Mouse (Mus musculus): ENCODE data around the gene Tufm. TPM values are rescaled to one million over a fixed set of nuclear protein-coding genes. Genes with fewer than 3 reads are reported as not detected.

Gene Tufm
- polyA plus RNA-seq, 1 experiment from 2014 or later: 158 TPM

DNA sequence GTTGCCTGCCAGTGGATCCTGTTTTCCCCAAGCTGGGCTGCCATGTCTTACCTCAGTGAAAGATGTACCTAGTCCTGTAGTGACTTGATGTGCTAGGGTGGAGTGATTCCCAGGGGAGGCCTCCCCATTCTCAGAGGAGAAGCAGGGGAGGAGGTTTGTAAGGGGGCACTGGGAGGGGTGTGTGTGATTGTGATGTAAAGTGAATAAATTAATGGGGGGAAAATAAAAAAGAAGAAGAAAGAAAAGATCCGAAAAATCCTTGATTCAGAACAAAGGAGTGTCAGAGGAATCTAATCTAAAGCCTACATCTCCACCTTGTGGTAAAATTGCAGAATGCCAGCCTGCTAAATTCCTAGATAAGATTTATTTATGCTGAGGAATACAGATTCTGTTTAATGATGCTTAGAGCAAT, 41.0 kb downstream of the Tufm start:
- Histone ChIP-seq H3K27me3 (ENCODE audit: control insufficient read depth, insufficient read depth, low read length) (no peaks in the 10 kb centered on the region), H3K4me2 (ENCODE audit: low read depth, low read length) (no peak overlapping the region), H3K9me3 (replicated peaks; ENCODE audit: control insufficient read depth, low read length) (no peaks in the 10 kb centered on the region), H3K4me1 (ENCODE audit: control insufficient read depth, insufficient read depth, low read length) (no peaks in the 10 kb centered on the region), H3K27ac (replicated peaks; ENCODE audit: low read depth, low read length) (no peak overlapping the region), H3K36me3 (replicated peaks; ENCODE audit: control insufficient read depth, insufficient read depth, low read depth, low read length) (no peaks in the 10 kb centered on the region), H3K4me3 (ENCODE audit: low read depth, low read length) (no peak overlapping the region), H3K9ac (replicated peaks; ENCODE audit: low read length) (peak overlapping the region; percentile 58)
- ATAC-seq (replicated peaks; ENCODE audit: insufficient number of reproducible peaks, low FRiP score, low TSS enrichment, low read depth) (0 out of 2 replicates have a peak, but pooled peaks have one; percentile 29), DNase-seq (ENCODE audit: low spot score) (peak; percentile 88)
- WGBS: 14% methylated on average over 1 of the region's 1 CpGs

DNA sequence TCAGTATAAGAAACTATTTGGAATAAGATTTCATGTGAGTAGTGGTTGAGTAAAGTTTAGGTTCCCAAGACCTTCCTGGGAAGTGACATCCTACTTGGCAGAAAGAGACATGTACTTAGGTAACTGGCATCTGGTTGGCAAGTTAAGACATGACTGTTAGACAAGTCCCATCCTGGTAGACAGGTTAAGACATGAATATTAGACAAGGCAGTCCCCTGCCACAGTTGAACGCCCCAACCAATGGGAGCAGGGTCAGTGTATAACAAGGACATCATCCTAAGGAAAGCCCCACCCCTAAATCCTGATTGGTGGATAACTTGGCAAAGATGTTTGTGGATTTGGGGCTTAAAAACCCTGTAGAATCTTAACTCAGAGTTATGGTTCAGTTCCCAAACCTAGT, 46.3 kb downstream of the Tufm start:
- Histone ChIP-seq H3K4me2 (ENCODE audit: low read depth, low read length) (no peak overlapping the region), H3K4me1 (ENCODE audit: control insufficient read depth, insufficient read depth, low read length) (no peaks in the 10 kb centered on the region; the same call in 1 of the 2 replicates), H3K9ac (replicated peaks; ENCODE audit: low read length) (no peak overlapping the region), H3K27me3 (ENCODE audit: control insufficient read depth, insufficient read depth, low read length) (peaks cover 16% of the 10 kb centered on the region), H3K27ac (replicated peaks; ENCODE audit: low read depth, low read length) (no peak overlapping the region), H3K36me3 (replicated peaks; ENCODE audit: control insufficient read depth, insufficient read depth, low read depth, low read length) (no peaks in the 10 kb centered on the region), H3K4me3 (ENCODE audit: low read depth, low read length) (no peak overlapping the region), H3K9me3 (replicated peaks; ENCODE audit: control insufficient read depth, low read length) (no peaks in the 10 kb centered on the region)
- ATAC-seq (replicated peaks; ENCODE audit: insufficient number of reproducible peaks, low FRiP score, low TSS enrichment, low read depth) (no peak), DNase-seq (ENCODE audit: low spot score) (no peak)
- WGBS: 65% methylated on average over 1 of the region's 1 CpGs

DNA sequence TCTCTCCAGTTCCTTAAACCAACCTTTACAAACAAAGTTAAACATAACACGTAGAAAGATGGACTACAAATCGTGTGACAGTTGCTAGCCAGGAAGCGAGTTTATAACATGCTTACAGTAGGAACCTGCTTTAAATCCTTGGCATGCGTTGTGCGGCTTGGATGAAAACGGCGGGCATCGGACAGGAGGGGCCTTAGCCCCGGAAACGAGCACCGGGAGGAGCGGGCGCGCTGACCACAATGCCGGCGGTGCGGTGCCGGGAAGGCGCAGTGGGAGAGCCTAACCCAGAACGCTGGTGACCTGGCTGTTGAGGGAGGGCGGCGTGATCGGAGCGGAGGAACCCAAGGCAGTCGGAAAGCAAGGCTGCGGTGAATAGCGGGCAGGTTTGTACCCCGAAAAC, 48.6 kb downstream of the Tufm start:
- H3K4me1 ChIP-seq (ENCODE audit: control insufficient read depth, insufficient read depth, low read length): no peaks in the 10 kb centered on the region; the same call in 1 of the 2 replicates
- no peak overlapping the region for H3K27ac ChIP-seq (replicated peaks; ENCODE audit: low read depth, low read length)
- no peaks in the 10 kb centered on the region for H3K9me3 ChIP-seq (replicated peaks; ENCODE audit: control insufficient read depth, low read length)
- peak overlapping the region; percentile 67 for H3K9ac ChIP-seq (replicated peaks; ENCODE audit: low read length)
- H3K4me2 ChIP-seq (ENCODE audit: low read depth, low read length): peak overlapping the region; percentile 71
- H3K36me3 ChIP-seq (replicated peaks; ENCODE audit: control insufficient read depth, insufficient read depth, low read depth, low read length): no peaks in the 10 kb centered on the region
- peak; percentile 47 for DNase-seq (ENCODE audit: low spot score)
- ATAC-seq (replicated peaks; ENCODE audit: insufficient number of reproducible peaks, low FRiP score, low TSS enrichment, low read depth): no peak
- 2% methylated on average over 28 of the region's 28 CpGs for WGBS
- peak overlapping the region; percentile 45 for H3K4me3 ChIP-seq (ENCODE audit: low read depth, low read length)
- peaks cover 16% of the 10 kb centered on the region for H3K27me3 ChIP-seq (ENCODE audit: control insufficient read depth, insufficient read depth, low read length)

DNA sequence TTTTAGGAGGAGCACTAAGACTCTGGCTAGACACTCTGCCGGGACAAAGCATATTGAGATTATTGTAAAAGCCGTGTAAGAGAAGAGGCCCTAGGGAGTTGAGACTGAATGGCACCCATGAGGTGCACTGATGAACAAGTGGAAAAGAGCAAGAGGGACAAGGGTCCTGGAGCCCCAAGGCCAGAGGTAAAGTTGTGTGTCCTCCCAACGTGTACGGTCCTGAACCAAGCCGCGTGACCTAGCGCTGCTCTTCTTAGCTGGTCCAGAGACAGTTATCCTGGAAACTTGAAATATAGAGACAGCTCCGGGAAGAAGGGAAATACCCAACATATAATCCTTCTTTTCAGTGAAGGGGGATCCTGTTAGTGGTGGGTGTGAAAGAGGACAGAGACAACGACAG, 49.3 kb downstream of the Tufm start:
- Histone ChIP-seq H3K27ac (replicated peaks; ENCODE audit: low read depth, low read length) (no peak overlapping the region), H3K27me3 (ENCODE audit: control insufficient read depth, insufficient read depth, low read length) (peaks cover 16% of the 10 kb centered on the region), H3K4me2 (ENCODE audit: low read depth, low read length) (peak overlapping the region; percentile 71; the same call in 1 of the 2 replicates), H3K9ac (replicated peaks; ENCODE audit: low read length) (no peak overlapping the region; the same call in 1 of the 2 replicates), H3K9me3 (replicated peaks; ENCODE audit: control insufficient read depth, low read length) (no peaks in the 10 kb centered on the region), H3K4me3 (ENCODE audit: low read depth, low read length) (peak overlapping the region; percentile 45), H3K36me3 (replicated peaks; ENCODE audit: control insufficient read depth, insufficient read depth, low read depth, low read length) (no peaks in the 10 kb centered on the region), H3K4me1 (ENCODE audit: control insufficient read depth, insufficient read depth, low read length) (no peaks in the 10 kb centered on the region; the same call in 1 of the 2 replicates)
- DNase-seq (ENCODE audit: low spot score) (no peak), ATAC-seq (replicated peaks; ENCODE audit: insufficient number of reproducible peaks, low FRiP score, low TSS enrichment, low read depth) (no peak)
- WGBS: 61% methylated on average over 9 of the region's 9 CpGs

DNA sequence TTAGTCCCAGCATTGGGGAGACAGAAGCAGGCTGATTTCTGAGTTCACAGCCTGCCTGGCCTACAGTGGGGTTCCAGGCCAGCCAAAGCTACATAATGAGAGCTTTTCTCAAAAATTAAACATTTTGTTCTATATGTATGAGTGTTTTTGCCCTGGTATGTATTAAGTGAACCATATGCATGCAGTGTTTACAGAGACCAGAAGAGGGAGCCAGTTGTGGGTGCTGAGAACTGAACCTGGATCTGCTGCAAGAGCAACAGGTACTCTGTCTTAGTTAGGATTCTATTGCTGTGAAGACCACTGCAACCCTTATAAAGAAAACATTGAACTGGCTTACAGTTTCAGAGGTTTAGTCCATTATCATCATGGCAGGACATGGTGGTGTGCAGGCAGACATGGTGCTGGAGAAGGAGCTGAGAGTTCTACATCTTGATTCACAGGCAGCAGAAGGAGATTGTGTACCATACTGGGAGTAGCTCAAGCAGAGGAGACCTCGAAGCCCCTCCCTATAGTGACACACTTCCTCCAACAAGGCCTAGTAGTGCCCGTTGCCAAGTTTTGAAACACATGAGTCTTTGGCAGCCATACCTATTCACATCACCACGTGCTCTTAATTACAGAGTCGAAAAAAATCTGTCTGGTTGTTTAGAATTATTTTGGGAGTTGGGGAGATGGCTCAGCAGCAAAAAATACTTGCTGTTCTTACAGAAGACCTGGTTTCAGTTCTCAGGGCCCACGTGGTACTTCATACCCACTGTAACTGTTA, 50.8 kb downstream of the Tufm start:
- 70% methylated on average over 5 of the region's 5 CpGs for WGBS
- peak; percentile 63 for DNase-seq (ENCODE audit: low spot score)
- H3K9me3 ChIP-seq (replicated peaks; ENCODE audit: control insufficient read depth, low read length): no peaks in the 10 kb centered on the region
- no peak overlapping the region for H3K4me2 ChIP-seq (ENCODE audit: low read depth, low read length)
- no peak overlapping the region for H3K4me3 ChIP-seq (ENCODE audit: low read depth, low read length)
- H3K4me1 ChIP-seq (ENCODE audit: control insufficient read depth, insufficient read depth, low read length): no peaks in the 10 kb centered on the region; the same call in 1 of the 2 replicates
- no peak for ATAC-seq (replicated peaks; ENCODE audit: insufficient number of reproducible peaks, low FRiP score, low TSS enrichment, low read depth)
- no peaks in the 10 kb centered on the region for H3K36me3 ChIP-seq (replicated peaks; ENCODE audit: control insufficient read depth, insufficient read depth, low read depth, low read length)
- peaks cover 16% of the 10 kb centered on the region for H3K27me3 ChIP-seq (ENCODE audit: control insufficient read depth, insufficient read depth, low read length)
- H3K27ac ChIP-seq (replicated peaks; ENCODE audit: low read depth, low read length): no peak overlapping the region
- H3K9ac ChIP-seq (replicated peaks; ENCODE audit: low read length): no peak overlapping the region

Other genes with a start within 250 kb of the Tufm start
- 88.3 and 101 TPM in 2 replicates for gene Sbk1, start 214.7 kb upstream of the Tufm start, polyA plus RNA-seq (2014; fragmentation: Nextera tagmentation; extraction: Ambion mirVana)
- gene Lat, start 117.8 kb upstream of the Tufm start, polyA plus RNA-seq (2014; fragmentation: Nextera tagmentation; extraction: Ambion mirVana): 2.1 and 3.5 TPM in 2 replicates
- gene Spns1, start 109.9 kb upstream of the Tufm start, polyA plus RNA-seq (2014; fragmentation: Nextera tagmentation; extraction: Ambion mirVana): 31.5 and 35.0 TPM in 2 replicates
- 3.5 and 4.3 TPM in 2 replicates for gene Nfatc2ip, start 90.6 kb upstream of the Tufm start, polyA plus RNA-seq (2014; fragmentation: Nextera tagmentation; extraction: Ambion mirVana)
- not detected in 2 replicates for gene Cd19, start 72.5 kb upstream of the Tufm start, polyA plus RNA-seq (2014; fragmentation: Nextera tagmentation; extraction: Ambion mirVana)
- gene Rabep2, start 58.6 kb upstream of the Tufm start, polyA plus RNA-seq (2014; fragmentation: Nextera tagmentation; extraction: Ambion mirVana): 18.6 and 24.8 TPM in 2 replicates
- gene Atp2a1, start 24.3 kb upstream of the Tufm start, polyA plus RNA-seq (2014; fragmentation: Nextera tagmentation; extraction: Ambion mirVana): 6.6 and 6.7 TPM in 2 replicates
- 36.3 and 39.3 TPM in 2 replicates for gene Sh2b1, start 11.9 kb upstream of the Tufm start, polyA plus RNA-seq (2014; fragmentation: Nextera tagmentation; extraction: Ambion mirVana)
- gene Atxn2l, start 16.1 kb downstream of the Tufm start, polyA plus RNA-seq (2014; fragmentation: Nextera tagmentation; extraction: Ambion mirVana): 44.8 and 46.2 TPM in 2 replicates
- gene Eif3c, start 79.0 kb downstream of the Tufm start, polyA plus RNA-seq (2014; fragmentation: Nextera tagmentation; extraction: Ambion mirVana): 177 and 184 TPM in 2 replicates
- 0.52 and 0.72 TPM in 2 replicates for gene Apobr, start 97.6 kb downstream of the Tufm start, polyA plus RNA-seq (2014; fragmentation: Nextera tagmentation; extraction: Ambion mirVana)
- gene Cln3, start 98.5 kb downstream of the Tufm start, polyA plus RNA-seq (2014; fragmentation: Nextera tagmentation; extraction: Ambion mirVana): 24.4 and 26.8 TPM in 2 replicates
- gene Il27, start 107.6 kb downstream of the Tufm start, polyA plus RNA-seq (2014; fragmentation: Nextera tagmentation; extraction: Ambion mirVana): not detected in 2 replicates
- gene Nupr1, start 143.5 kb downstream of the Tufm start, polyA plus RNA-seq (2014; fragmentation: Nextera tagmentation; extraction: Ambion mirVana): 3.4 and 4.3 TPM in 2 replicates
- 51.2 and 53.7 TPM in 2 replicates for gene Sgf29, start 161.9 kb downstream of the Tufm start, polyA plus RNA-seq (2014; fragmentation: Nextera tagmentation; extraction: Ambion mirVana)
- gene Sult1a1, start 189.1 kb downstream of the Tufm start, polyA plus RNA-seq (2014; fragmentation: Nextera tagmentation; extraction: Ambion mirVana): 0.15 and 0.70 TPM in 2 replicates
- gene Bola2, start 208.0 kb downstream of the Tufm start, polyA plus RNA-seq (2014; fragmentation: Nextera tagmentation; extraction: Ambion mirVana): 143 and 147 TPM in 2 replicates
- 10.0 and 10.4 TPM in 2 replicates for gene Slx1b, start 208.4 kb downstream of the Tufm start, polyA plus RNA-seq (2014; fragmentation: Nextera tagmentation; extraction: Ambion mirVana)
- 37.5 and 42.5 TPM in 2 replicates for gene Coro1a, start 220.4 kb downstream of the Tufm start, polyA plus RNA-seq (2014; fragmentation: Nextera tagmentation; extraction: Ambion mirVana)

Data from embryonic facial prominence, embryonic 11.5 days (tissue).